Mouse (Mus musculus) forebrain, embryonic 15.5 days (tissue): Measurements from ENCODE around the gene Kdm1a. TPM values are rescaled to one million over a fixed set of nuclear protein-coding genes. Genes with fewer than 3 reads are reported as not detected.

Experiments used
- ATAC-seq: fragments of 200-750 bp; cut with Nextera tagmentation; replicated peaks from 2 replicates; pipeline ENCODE4 v1.8.0; 2017; ENCODE audit warnings: mild to moderate bottlenecking, moderate TSS enrichment, moderate library complexity
- H3K27ac ChIP-seq: fragments of 300-500 bp; sonication (generic); replicated peaks from 2 replicates; pipeline ENCODE4 v1.5.1; 2015; ENCODE audit warnings: mild to moderate bottlenecking, inconsistent platforms
- H3K27me3 ChIP-seq: fragments of 300-500 bp; sonication (generic); 2 replicates; pipeline ENCODE4 v1.6.1; 2015; ENCODE audit warnings: inconsistent platforms
- H3K36me3 ChIP-seq: fragments of 300-500 bp; sonication (generic); 2 replicates; pipeline ENCODE4 v1.6.1; 2015; ENCODE audit warnings: mild to moderate bottlenecking, inconsistent platforms
- H3K4me1 ChIP-seq: fragments of 300-500 bp; sonication (generic); 2 replicates; pipeline ENCODE4 v1.6.1; 2015; ENCODE audit warnings: inconsistent platforms
- H3K4me2 ChIP-seq: fragments of 300-500 bp; sonication (generic); replicated peaks from 2 replicates; pipeline ENCODE4 v1.6.1; 2015; ENCODE audit warnings: mild to moderate bottlenecking, inconsistent platforms
- H3K4me3 ChIP-seq: fragments of 300-500 bp; sonication (generic); 2 replicates; pipeline ENCODE4 v1.5.1; 2015; ENCODE audit warnings: mild to moderate bottlenecking, inconsistent platforms
- H3K9ac ChIP-seq: fragments of 300-500 bp; sonication (generic); replicated peaks from 2 replicates; pipeline ENCODE4 v1.6.1; 2015; ENCODE audit warnings: mild to moderate bottlenecking, inconsistent platforms
- H3K9me3 ChIP-seq: fragments of 300-500 bp; sonication (generic); 2 replicates; pipeline ENCODE4 v1.6.1; 2016; ENCODE audit warnings: inconsistent platforms
- WGBS: fragments of 180-500 bp; shearing (Covaris S2); methylation state at CpG from one replicate; pipeline ENCODE4 v1.1.7; 2015; ENCODE audit warnings: mixed read lengths; 5-methylcytosine and 5-hydroxymethylcytosine counted together
- polyA plus RNA-seq: library from polyadenylated mRNA; unstranded; fragments of >200 nt; fragmentation: Nextera tagmentation; extraction: Ambion mirVana; gene quantifications from 2 replicates; pipeline ENCODE4 v1.2.1, GENCODE M21; 2015

The Kdm1a gene
- polyA plus RNA-seq, 1 experiment from 2014 or later, result 108 TPM

- WGBS, result 90% methylated on average over 3 of the region's 3 CpGs
- Histone ChIP-seq H3K36me3 (no peaks in the 10 kb centered on the region), H3K27ac (no peak overlapping the region), H3K27me3 (no peaks in the 10 kb centered on the region), H3K9ac (no peak overlapping the region), H3K4me1 (peaks cover 41% of the 10 kb centered on the region), H3K4me2 (peak overlapping the region; percentile 60), H3K4me3 (peak overlapping the region; percentile 66; the same call in 1 of the 2 replicates), H3K9me3 (no peaks in the 10 kb centered on the region)
- ATAC-seq, result no peak
Observed at GRCm38 (mm10) chr4:136599869-136600268, 2.7 kb downstream of the Kdm1a start.

GRCm38 (mm10) chr4:136598268-136598876, 4.2 kb downstream of the Kdm1a start:
- H3K9me3 ChIP-seq, result no peaks in the 10 kb centered on the region
- H3K4me1 ChIP-seq, result peaks cover 56% of the 10 kb centered on the region
- ATAC-seq, result no peak
- 89% methylated on average over 7 of the region's 7 CpGs for WGBS
- no peak overlapping the region for H3K27ac ChIP-seq
- no peak overlapping the region for H3K4me2 ChIP-seq
- H3K27me3 ChIP-seq, result no peaks in the 10 kb centered on the region
- no peaks in the 10 kb centered on the region for H3K36me3 ChIP-seq
- no peak overlapping the region for H3K4me3 ChIP-seq
- no peak overlapping the region for H3K9ac ChIP-seq

GRCm38 (mm10) chr4:136595221-136595620, 7.3 kb downstream of the Kdm1a start:
- no peak overlapping the region for H3K4me2 ChIP-seq
- 87% methylated on average over 6 of the region's 6 CpGs for WGBS
- no peaks in the 10 kb centered on the region for H3K27me3 ChIP-seq
- ATAC-seq, result no peak
- H3K4me3 ChIP-seq, result no peak overlapping the region
- H3K4me1 ChIP-seq, result peaks cover 51% of the 10 kb centered on the region
- H3K9ac ChIP-seq, result no peak overlapping the region
- H3K27ac ChIP-seq, result no peak overlapping the region
- H3K9me3 ChIP-seq, result no peaks in the 10 kb centered on the region
- peaks cover 13% of the 10 kb centered on the region; the same call in 1 of the 2 replicates for H3K36me3 ChIP-seq

- peaks cover 13% of the 10 kb centered on the region; the same call in 1 of the 2 replicates for H3K36me3 ChIP-seq
- no peak for ATAC-seq
- H3K4me2 ChIP-seq, result no peak overlapping the region
Observed at GRCm38 (mm10) chr4:136594006-136594405, 8.5 kb downstream of the Kdm1a start.

GRCm38 (mm10) chr4:136592111-136592510, 10.4 kb downstream of the Kdm1a start:
- H3K4me1 ChIP-seq, result peaks cover 42% of the 10 kb centered on the region
- 74% methylated on average over 4 of the region's 4 CpGs for WGBS
- H3K36me3 ChIP-seq, result peaks cover 13% of the 10 kb centered on the region; the same call in 1 of the 2 replicates

More at GRCm38 (mm10) chr4:136594006-136594405, 8.5 kb downstream of the Kdm1a start:
- H3K9me3 ChIP-seq, result no peaks in the 10 kb centered on the region
- no peak overlapping the region for H3K4me3 ChIP-seq
- H3K27me3 ChIP-seq, result no peaks in the 10 kb centered on the region
- H3K27ac ChIP-seq, result no peak overlapping the region
- 86% methylated on average over 2 of the region's 2 CpGs for WGBS
- H3K4me1 ChIP-seq, result peaks cover 45% of the 10 kb centered on the region
- H3K9ac ChIP-seq, result no peak overlapping the region

GRCm38 (mm10) chr4:136588003-136588402, 14.5 kb downstream of the Kdm1a start:
- no peak overlapping the region for H3K4me3 ChIP-seq
- H3K36me3 ChIP-seq, result peaks cover 13% of the 10 kb centered on the region; the same call in 1 of the 2 replicates
- no peak overlapping the region for H3K4me2 ChIP-seq
- ATAC-seq, result no peak
- peaks cover 31% of the 10 kb centered on the region for H3K4me1 ChIP-seq
- H3K27me3 ChIP-seq, result no peaks in the 10 kb centered on the region
- H3K27ac ChIP-seq, result no peak overlapping the region
- no peaks in the 10 kb centered on the region for H3K9me3 ChIP-seq
- 95% methylated on average over 4 of the region's 4 CpGs for WGBS
- H3K9ac ChIP-seq, result no peak overlapping the region

More at GRCm38 (mm10) chr4:136592111-136592510, 10.4 kb downstream of the Kdm1a start:
- no peak overlapping the region for H3K4me3 ChIP-seq
- H3K27me3 ChIP-seq, result no peaks in the 10 kb centered on the region
- H3K27ac ChIP-seq, result no peak overlapping the region
- no peak for ATAC-seq
- no peaks in the 10 kb centered on the region for H3K9me3 ChIP-seq
- no peak overlapping the region for H3K4me2 ChIP-seq
- H3K9ac ChIP-seq, result no peak overlapping the region

GRCm38 (mm10) chr4:136587221-136587827, 15.2 kb downstream of the Kdm1a start:
- Histone ChIP-seq H3K36me3 (peaks cover 10% of the 10 kb centered on the region; the same call in 1 of the 2 replicates), H3K27ac (no peak overlapping the region), H3K9ac (no peak overlapping the region), H3K4me2 (no peak overlapping the region), H3K4me3 (no peak overlapping the region), H3K4me1 (peaks cover 33% of the 10 kb centered on the region), H3K9me3 (no peaks in the 10 kb centered on the region), H3K27me3 (no peaks in the 10 kb centered on the region)
- WGBS, result 85% methylated on average over 4 of the region's 4 CpGs
- ATAC-seq, result no peak

- Histone ChIP-seq H3K4me1 (peaks cover 16% of the 10 kb centered on the region), H3K36me3 (peaks cover 3% of the 10 kb centered on the region; the same call in 1 of the 2 replicates), H3K9ac (no peak overlapping the region), H3K9me3 (no peaks in the 10 kb centered on the region), H3K4me3 (no peak overlapping the region), H3K4me2 (no peak overlapping the region), H3K27ac (no peak overlapping the region), H3K27me3 (no peaks in the 10 kb centered on the region)
- 97% methylated on average over 3 of the region's 3 CpGs for WGBS
- ATAC-seq, result no peak
Observed at GRCm38 (mm10) chr4:136581885-136582284, 20.6 kb downstream of the Kdm1a start.

- H3K36me3 ChIP-seq, result peaks cover 59% of the 10 kb centered on the region
- H3K9ac ChIP-seq, result no peak overlapping the region
- H3K27me3 ChIP-seq, result no peaks in the 10 kb centered on the region
- no peak for ATAC-seq
- H3K27ac ChIP-seq, result no peak overlapping the region
- no peak overlapping the region for H3K4me3 ChIP-seq
- H3K4me1 ChIP-seq, result 0 out of 2 replicates have a peak, but pooled peaks cover 3% of the 10 kb centered on the region
- H3K4me2 ChIP-seq, result no peak overlapping the region
- H3K9me3 ChIP-seq, result no peaks in the 10 kb centered on the region
Observed at GRCm38 (mm10) chr4:136569998-136570397, 32.5 kb downstream of the Kdm1a start.

- H3K4me1 ChIP-seq, result 0 out of 2 replicates have a peak, but pooled peaks cover 3% of the 10 kb centered on the region
- WGBS, result 68% methylated on average over 3 of the region's 3 CpGs
- H3K4me2 ChIP-seq, result no peak overlapping the region
- H3K4me3 ChIP-seq, result no peak overlapping the region
- no peaks in the 10 kb centered on the region for H3K9me3 ChIP-seq
- no peak overlapping the region for H3K9ac ChIP-seq
- peaks cover 67% of the 10 kb centered on the region for H3K36me3 ChIP-seq
- no peak overlapping the region for H3K27ac ChIP-seq
- H3K27me3 ChIP-seq, result no peaks in the 10 kb centered on the region
- ATAC-seq, result no peak
Observed at GRCm38 (mm10) chr4:136568629-136569028, 33.9 kb downstream of the Kdm1a start.

GRCm38 (mm10) chr4:136562755-136563154, 39.8 kb downstream of the Kdm1a start:
- peaks cover 58% of the 10 kb centered on the region for H3K36me3 ChIP-seq
- H3K9me3 ChIP-seq, result no peaks in the 10 kb centered on the region
- H3K9ac ChIP-seq, result no peak overlapping the region
- ATAC-seq, result no peak
- H3K27me3 ChIP-seq, result no peaks in the 10 kb centered on the region
- H3K27ac ChIP-seq, result no peak overlapping the region
- WGBS, result 73% methylated on average over 6 of the region's 6 CpGs
- peaks cover 4% of the 10 kb centered on the region; the same call in 1 of the 2 replicates for H3K4me1 ChIP-seq
- no peak overlapping the region for H3K4me2 ChIP-seq
- no peak overlapping the region for H3K4me3 ChIP-seq

- no peak overlapping the region for H3K4me2 ChIP-seq
- 90% methylated on average over 8 of the region's 8 CpGs for WGBS
- no peak overlapping the region for H3K9ac ChIP-seq
- H3K4me1 ChIP-seq, result peaks cover 4% of the 10 kb centered on the region; the same call in 1 of the 2 replicates
- no peak overlapping the region for H3K4me3 ChIP-seq
- no peak overlapping the region for H3K27ac ChIP-seq
- H3K27me3 ChIP-seq, result no peaks in the 10 kb centered on the region
- no peak for ATAC-seq
- H3K36me3 ChIP-seq, result peaks cover 69% of the 10 kb centered on the region
- no peaks in the 10 kb centered on the region for H3K9me3 ChIP-seq
Observed at GRCm38 (mm10) chr4:136560270-136560991, 42.1 kb downstream of the Kdm1a start.
